Mouse (Mus musculus) right cerebral cortex, postnatal 36 days (tissue): Measurements from ENCODE around the gene Smim1.

Experiments
- DNase-seq, 2 experiments: peaks; one replicate each; pipeline ENCODE4 v3.0.0; 2022; ENCODE audit warnings: low spot score in 2 of 2, mixed read lengths in 1 of 2

Gene Smim1

GRCm38 (mm10) chr4:154025641-154026440 is at the start of gene Smim1:
Gene Smim1 (minus strand): TSS chr4:154026230.
- peak; percentile 44 to 66 for DNase-seq

DNA sequence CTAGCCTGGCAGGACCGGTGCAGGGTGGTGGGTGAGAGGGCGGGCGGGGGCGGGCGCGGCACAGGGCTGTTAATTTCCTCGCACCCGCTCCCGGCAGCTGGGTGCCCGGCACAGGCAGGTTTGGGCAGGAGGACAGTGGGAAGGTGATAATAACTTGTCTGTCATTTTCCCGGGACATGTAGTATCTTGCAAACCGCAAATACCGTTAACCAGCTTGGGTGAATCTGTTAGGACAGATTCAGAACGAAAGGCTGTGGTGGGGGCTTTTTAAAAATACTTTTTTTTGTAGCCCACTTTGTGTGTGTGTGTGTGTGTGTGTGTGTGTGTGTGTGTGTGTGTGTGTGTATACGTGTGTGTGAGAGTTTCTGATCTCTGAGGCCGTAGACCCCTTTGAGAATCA is 45.9 kb upstream of the Smim1 start:
- no peak for DNase-seq

DNA sequence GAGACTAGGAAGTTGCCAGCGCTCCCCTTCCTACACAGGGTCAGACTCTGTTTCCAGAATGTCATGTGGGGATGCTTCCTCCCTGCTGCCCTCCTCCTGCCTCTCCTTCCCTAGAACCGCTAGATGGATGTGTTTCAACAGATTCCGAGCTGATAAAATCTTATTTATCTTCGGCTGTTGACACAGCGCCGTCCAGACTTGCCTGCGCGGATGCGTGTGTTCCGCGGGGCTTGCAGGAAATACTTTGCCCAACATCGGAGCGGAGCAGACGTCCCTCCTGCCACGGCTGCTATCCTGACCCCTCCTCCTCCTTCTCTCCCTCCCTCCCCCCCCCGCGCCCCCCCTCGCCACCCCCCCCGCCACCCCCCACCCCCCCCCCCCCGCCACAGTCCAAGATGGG is 45.5 kb upstream of the Smim1 start:
- no peak for DNase-seq

DNA sequence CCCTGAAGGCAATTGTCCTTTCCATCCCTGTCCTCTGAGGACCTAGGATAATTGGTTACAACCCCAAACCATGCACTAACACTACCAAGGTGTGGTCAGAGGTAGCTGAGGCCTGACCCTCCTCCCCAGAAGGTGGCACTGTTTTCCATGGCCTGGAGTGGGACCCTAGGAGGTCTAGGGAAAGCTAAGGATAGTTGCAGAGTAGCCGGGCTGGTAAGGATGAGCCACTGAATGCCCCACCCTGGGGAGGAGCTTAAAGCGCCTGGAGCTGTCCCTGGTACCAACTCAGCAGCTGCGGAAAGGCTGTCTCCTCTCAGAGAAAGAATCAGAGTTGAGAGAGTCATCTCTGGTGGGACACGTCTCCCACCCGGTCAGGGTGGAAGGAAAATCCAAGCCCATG is 44.9 kb upstream of the Smim1 start:
- DNase-seq: no peak

- DNase-seq: peak; percentile 18 to 30
These were observed 39.1 kb upstream of the Smim1 start for GRCm38 (mm10) chr4:154064827-154065773.

DNA sequence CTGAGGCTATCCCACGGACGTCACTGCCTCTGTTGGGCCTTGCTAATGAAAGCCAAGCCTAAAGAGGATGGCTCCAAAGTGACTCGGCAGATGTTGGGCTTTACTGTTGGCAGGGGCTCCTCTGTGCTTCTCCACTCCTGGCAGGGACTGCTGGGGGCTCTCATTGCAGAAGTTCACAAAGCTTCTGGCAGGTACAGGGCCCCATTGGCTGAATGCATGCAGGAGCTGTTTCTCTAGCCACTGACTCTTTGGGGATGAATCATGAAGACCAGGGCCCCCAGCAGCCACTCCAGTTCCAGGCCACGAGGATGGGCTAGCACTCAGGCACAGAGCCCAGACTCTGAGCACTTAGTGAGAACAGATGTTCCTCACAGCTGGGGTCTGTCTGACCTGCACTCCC is 31.7 kb upstream of the Smim1 start:
- no peak for DNase-seq

GRCm38 (mm10) chr4:154056661-154057060 is 30.6 kb upstream of the Smim1 start:
- DNase-seq: no peak

- no peak for DNase-seq
These were observed 30.0 kb upstream of the Smim1 start for GRCm38 (mm10) chr4:154056046-154056445.

GRCm38 (mm10) chr4:154055482-154055881 is 29.5 kb upstream of the Smim1 start:
- DNase-seq: no peak

DNA sequence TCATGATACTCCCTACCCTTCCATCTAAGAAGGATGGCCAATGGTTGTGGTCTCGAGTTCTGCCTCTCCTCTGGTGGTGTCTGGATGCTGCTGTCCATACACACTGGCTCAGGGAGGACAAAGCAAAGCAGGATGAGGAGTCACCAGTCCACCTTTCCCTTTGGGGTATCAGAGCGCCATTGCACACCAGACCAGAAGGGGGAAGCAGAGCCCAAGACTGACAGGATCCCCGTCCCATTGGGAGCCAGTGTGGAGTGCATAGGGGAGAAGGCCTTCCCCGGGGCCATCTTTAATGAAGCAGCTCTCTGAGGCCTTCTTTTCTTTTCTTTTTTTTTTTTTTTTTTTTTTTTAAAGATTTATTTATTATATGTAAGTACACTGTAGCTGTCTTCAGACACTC is 27.0 kb upstream of the Smim1 start:
- DNase-seq: no peak

DNA sequence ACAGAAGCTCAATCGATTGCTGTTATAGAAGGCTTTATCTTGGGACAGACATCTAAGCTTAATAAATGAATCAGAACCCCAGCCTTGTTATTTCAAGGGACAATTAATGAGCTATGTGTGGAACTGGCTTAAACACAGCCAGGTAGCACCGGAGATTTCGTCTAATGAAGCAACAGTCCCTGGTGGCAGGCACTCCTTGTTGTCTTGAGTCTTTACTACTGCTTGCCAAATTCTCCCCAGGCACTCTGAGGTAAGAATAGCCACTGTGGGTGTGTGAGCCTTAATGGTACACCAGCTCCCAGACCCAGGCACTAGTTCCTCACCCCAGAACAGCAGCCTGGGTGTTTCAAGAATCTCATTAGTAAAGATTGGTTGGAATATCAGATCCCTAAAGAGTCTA is 25.4 kb upstream of the Smim1 start:
- peak in 1 of 2 experiments; percentile 22 for DNase-seq

- no peak for DNase-seq
These were observed 19.8 kb upstream of the Smim1 start for GRCm38 (mm10) chr4:154045837-154046236.

GRCm38 (mm10) chr4:154042577-154042976 is 16.5 kb upstream of the Smim1 start, which contains the start of gene Ccdc27:
Gene Ccdc27 (minus strand): TSS chr4:154042677.
- DNase-seq: no peak

GRCm38 (mm10) chr4:154037123-154037522 is 11.1 kb upstream of the Smim1 start:
- no peak for DNase-seq

GRCm38 (mm10) chr4:154028646-154029045 is 2.6 kb upstream of the Smim1 start:
- DNase-seq: no peak

DNA sequence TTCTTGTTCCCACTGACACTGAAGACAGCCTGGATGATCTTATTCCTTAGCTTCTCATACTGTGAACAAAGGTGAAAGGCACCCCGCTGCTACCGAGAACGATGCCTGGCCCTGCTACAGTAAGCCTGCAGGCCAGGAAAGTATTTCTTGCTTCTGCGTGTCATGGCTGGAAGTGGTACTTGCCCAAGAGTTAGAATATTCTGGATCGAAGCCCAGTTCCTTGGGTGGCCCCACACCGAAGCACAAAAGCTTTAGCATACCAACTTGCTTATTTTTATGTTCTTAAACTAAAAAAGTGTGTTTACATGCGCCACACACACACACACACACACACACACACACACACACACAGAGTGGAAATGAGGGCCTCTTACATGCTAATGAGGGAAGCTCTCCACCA is 2.0 kb upstream of the Smim1 start:
- DNase-seq: no peak

DNA sequence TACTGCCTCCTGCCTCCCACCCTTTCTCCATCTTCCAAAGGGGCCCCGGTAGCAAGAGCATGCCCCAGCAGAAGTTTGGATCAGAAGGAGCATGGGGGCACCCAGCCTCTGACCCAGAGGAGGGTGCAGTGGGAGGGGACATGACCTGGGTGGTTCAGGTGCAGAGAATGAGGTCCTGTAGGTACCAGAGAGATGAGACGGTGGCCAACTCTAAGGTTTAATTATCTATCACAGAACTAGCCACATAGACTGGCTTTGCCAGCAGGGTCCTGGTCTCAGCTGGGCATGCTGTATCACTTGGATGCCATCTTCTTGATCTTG is 371 bp upstream of the Smim1 start:
- no peak for DNase-seq

DNA sequence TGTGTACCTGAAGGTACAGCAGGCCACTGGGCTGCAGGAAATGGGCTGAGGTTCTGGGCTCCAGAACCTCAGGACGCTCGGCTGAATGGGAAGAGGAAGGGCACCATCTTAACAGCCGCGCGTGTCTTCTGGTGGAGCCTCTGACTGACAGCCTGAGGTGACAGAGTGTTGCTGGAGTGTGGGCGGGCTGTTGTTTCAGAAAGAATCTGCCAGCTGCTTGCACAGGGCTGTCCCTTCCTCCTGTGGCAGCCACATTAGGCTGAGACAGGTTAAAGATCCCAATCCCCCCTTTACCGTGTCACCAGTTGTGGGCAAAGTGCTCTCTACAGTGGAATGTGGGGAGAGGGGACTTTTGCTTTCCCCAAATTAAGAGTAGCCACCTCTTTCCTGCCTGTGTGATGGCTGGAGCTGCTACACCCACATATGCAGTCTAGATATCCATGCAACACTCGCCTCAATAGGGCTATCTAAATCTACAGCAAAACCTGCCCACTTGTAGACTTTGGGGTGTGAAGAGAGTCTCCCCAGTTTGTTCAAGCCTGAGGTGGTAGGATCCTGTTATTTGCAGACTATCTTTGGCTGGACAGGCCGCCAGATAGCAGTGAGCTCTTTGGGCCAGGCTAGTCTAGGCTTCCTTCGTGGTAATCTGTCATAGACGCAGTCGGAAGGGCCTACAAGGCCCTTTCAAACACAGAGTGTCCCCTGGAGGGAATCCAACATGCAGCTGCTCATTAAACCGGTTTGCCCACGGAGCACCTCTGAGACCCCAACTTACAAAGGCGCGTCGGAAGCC is 1.1 kb downstream of the Smim1 start:
- peak in 1 of 2 experiments; percentile 52 for DNase-seq

DNA sequence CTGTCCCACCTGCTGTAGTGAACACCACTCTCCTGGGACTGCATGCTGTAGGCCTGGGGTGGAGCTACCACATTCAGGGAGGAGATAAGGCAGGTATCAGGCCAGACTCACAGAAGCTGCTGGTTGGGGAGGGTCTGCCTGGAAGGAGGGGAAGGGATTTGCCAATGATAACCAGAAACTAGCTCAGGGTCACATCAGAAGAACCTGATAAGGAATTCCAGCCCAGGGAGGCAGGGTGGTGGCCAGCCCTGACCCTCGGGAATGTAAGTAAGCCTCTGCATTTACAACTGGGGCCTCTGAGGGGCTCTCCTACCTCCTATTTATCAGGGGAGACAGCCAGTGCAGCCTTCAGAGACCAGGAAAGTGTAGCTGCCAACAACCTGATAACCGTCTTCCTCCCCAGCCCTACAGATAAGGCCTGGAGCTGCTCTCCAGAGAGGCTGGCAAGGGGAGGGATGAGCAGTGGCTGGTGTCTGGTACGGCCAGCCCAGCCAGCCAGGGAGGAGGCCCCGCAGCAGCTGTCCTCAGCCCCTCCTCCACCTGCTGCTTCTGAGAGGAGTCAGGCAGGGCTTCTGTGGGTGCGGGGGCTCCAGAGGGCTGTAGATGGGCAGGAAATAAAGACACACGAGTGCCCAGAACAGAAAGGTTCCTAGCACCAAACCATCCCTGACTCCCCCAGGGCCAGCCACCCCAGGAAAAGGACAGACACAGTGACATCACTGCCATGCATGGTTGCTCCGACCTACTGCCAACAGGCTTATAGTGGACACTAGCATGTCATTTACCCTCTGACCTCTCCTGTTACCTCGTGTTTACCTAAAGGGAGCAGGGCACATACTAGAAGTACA is 2.1 kb downstream of the Smim1 start:
- no peak for DNase-seq

DNA sequence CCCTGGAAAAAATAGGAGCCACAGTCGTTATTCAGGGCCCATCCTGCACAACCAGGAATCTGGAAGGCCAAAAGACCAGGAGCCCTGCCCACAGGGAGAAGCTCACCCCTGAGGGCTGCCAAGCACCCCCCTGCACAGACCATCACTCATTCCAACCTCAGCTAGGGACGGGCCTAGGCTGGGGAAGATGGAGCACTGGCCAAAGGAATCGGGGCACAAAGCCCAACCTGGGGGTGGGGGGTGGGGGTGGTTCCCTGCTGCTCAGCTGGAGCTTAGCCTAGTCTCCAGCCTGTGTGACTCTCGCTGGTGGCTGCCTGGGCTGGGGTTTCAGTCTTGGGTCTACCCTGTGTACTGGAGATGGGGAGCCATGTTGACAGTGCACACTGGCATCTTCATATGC is 3.2 kb downstream of the Smim1 start:
- DNase-seq: no peak

DNA sequence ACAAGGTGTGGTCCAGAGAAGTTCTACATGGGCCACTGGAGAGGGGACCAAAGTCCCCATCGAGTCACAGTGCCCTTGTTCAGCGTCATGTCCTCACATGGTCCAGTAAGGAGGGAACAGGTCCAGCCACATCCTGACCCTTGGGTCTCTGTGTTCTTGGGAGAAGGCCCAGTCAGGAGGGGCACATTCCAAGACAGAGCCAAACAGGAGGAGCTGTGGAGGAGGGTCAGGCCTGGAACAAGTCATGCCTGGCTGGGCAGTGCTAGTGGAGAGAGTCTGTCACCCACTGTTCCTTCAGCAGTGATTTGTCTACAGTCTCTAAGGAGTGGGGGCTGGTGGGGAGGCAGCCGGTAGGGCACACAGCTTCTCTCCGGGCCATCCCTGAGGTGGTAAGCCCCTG is 3.6 kb downstream of the Smim1 start:
- no peak for DNase-seq
